Mouse (Mus musculus): ENCODE data around the gene Rnls.

DNA sequence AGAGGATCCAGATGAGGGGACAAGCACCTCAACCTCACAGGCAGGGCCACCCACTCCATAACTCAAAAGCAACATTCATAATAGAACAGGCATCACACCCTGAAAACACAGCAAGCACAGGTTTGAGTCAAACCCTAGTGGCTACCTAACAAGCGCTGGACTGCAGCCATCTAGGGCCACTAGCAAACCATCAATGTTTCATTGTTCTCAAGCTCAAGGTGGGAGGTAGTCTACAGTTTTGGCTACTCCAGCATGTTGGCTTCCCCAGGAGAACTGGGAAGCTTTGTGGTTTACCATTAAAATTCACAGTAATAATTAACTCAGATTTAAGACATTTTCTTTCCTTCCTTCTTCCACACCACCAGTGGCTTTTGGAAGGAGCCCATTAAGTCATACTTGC lies 118.4 kb downstream of the Rnls start:
- TF ChIP-seq POLR2A (IDR thresholded peaks at IDR 0.05; ENCODE audit: low read depth, low read length), result no peak
- TF ChIP-seq CTCF (IDR thresholded peaks at IDR 0.05; ENCODE audit: extremely low read depth, insufficient read depth, insufficient read length, insufficient replicate concordance), result no peak

Measured in spleen, adult 2 months (tissue).